Mouse (Mus musculus) thymus, postnatal 36 days (tissue): ENCODE measurements around the gene Tyms.
A peak's percentile ranks its signal among the peaks of the same experiment; 100 is the strongest.

ENCODE experiments used
- DNase-seq, 2 experiments: peaks; one replicate each; pipeline ENCODE4 v3.0.0; 2022; ENCODE audit warnings: mixed read lengths in 2 of 2

Gene Tyms

GRCm38 (mm10) chr5:30072825-30073821 is at the start of gene Tyms:
Gene Tyms (minus strand): TSS chr5:30073617.
- DNase-seq, result peak; percentile 79 to 82

DNA sequence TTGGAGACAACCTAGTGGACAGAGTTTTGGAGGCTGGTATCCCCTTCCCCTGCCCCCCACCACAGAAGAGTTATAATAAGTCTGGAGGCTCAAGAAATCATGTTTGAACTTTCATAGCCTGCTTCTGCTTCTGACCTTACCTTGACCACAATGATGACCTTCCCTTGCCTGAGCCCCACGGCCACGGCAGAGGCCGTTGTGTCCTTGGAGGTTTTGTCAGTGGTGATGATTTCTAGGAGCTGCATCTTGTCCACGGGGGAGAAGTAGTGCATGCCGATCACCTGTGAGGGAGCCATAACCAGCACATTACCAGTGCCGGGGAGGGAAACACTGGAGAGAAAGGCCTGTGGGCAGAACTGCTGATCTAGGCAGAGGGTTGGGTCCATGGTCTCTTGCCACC is 49.1 kb upstream of the Tyms start:
- DNase-seq, result no peak

DNA sequence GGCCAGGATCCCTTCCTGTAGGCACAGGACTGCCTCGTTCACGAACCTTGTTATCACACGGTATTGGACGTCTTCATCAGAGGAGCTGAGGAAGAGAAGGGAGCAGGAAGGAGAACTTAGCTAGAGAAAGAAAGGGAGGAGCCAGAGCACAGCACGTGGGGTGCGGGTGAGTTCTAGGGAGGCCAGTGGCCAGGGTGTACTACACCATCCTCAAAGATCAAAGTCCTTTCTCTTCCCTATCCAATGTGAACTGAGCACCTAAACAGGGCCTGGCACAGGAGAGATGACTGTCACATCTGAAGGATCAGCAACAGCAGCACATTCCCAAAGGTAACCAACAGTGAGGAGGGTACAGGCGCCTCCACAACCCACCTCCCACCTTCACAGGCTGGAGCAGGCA is 46.7 kb upstream of the Tyms start:
- DNase-seq, result no peak

GRCm38 (mm10) chr5:30119163-30119562 is 45.7 kb upstream of the Tyms start:
- no peak for DNase-seq

DNA sequence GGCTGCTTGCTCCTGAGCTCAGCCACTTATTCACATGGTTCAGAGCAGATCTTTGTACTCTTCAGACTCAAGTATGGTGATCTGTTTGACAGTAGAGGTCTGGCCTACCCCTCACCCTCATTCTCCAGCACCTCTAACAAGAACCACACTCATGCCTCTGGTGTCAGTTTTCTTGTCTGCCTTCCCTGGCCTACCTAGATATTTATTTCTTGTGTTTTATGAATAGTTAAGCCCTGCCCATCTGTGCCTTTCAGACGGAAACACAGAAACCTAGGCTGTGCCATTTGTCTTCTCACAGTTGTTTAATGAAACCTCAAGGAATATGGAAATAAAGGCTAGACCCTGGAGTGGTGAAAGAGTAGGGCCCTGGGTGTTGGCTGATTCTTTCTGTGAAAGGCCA is 44.6 kb upstream of the Tyms start:
- no peak for DNase-seq

GRCm38 (mm10) chr5:30115718-30116117 is 42.3 kb upstream of the Tyms start:
- no peak for DNase-seq

GRCm38 (mm10) chr5:30114761-30115140 is 41.3 kb upstream of the Tyms start:
- no peak for DNase-seq

DNA sequence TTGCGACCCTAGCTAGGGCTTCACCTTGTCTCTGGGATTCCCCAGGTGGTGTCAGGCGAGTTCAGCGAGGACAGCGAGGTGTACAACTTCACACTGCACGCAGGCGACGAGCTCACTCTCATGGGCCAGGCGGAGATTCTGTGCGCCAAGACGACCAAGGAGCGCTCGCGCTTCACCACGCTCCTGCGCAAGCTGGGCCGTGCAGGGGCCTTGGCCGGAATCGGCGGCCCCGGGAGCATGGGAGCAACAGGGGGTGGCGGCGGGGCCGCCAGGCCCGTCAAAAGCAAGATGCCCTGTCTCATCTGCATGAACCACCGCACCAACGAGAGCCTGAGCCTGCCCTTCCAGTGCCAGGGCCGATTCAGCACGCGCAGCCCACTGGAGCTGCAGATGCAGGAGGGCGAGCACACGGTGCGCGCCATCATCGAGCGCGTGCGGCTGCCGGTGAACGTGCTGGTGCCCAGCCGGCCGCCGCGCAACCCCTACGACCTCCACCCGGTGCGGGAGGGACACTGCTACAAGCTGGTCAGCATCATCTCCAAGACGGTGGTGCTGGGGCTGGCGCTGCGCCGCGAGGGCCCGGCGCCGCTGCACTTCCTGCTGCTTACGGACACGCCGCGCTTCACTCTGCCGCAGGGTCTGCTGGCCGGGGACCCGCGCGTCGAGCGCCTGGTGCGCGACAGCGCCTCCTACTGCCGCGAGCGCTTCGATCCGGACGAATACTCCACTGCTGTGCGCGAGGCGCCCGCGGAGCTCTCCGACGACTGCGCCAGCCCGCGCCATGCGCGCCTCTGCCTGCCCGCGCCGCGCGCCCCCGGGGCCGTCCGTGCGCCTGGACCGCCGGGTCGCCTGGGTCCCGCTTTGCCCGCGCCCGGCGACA is 40.7 kb upstream of the Tyms start:
- peak; percentile 84 for DNase-seq

DNA sequence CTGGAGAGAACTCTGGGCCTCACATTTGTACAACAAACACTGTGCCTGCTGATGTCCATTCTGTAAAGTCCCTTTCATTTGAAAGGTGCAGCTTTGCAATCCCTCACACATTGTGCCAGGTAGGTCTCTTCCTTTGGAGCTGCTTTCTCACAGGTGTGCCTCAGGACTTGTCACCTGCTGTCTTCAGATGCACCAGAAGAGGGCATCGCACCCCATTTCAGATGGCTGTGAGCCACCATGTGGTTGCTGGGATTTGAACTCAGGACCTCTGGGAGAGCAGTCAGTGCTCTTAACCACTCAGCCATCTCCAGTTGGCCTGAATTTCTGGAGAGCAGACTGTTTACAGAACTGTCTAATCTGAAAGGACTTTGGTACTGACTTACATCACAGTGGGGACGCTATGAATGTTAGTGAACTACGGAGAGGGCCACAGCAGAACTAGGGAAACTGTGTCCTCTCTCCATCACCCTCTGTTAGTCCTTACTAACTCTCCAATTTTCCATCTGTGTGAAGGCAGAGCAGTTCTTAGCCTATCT is 39.2 kb upstream of the Tyms start:
- no peak for DNase-seq

DNA sequence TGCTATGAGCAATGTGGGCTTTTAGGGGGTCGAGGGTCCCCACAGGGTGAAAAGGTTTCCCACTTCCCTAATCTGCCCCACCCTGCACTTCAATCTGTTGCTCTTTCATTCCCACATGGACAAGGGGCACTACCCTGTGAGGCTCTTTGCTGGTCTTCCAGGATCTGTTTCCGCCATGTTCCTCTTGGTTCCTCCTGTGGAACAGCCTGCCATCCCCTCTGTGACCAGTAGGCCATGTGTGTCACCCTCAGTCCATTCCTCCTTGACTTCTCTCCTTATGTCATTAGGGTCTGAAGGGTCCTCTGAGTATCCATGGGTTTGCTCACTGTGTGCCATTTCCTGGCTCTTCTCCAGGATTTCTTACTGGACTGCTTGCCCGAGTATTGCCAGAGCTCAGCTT is 38.4 kb upstream of the Tyms start:
- no peak for DNase-seq

DNA sequence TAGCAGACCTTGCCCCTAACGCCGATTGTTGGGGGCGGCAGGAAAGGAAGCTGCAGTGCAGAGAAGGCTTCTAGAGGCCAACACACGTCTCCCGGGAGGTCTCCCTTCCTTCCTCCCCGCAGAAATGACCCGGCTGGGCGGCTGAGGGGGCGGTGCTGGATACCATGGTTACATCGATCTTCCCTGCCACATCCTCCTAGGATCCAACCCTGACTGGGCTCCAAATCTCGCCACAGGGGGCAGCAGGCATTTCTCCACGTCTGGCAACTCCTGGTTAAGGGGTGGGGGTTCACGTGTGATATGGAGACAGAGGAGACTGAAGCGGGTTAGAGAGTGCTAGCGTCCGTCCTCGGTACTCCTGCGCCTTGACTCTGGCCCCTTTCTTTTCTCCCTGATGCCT is 37.7 kb upstream of the Tyms start:
- DNase-seq, result no peak

DNA sequence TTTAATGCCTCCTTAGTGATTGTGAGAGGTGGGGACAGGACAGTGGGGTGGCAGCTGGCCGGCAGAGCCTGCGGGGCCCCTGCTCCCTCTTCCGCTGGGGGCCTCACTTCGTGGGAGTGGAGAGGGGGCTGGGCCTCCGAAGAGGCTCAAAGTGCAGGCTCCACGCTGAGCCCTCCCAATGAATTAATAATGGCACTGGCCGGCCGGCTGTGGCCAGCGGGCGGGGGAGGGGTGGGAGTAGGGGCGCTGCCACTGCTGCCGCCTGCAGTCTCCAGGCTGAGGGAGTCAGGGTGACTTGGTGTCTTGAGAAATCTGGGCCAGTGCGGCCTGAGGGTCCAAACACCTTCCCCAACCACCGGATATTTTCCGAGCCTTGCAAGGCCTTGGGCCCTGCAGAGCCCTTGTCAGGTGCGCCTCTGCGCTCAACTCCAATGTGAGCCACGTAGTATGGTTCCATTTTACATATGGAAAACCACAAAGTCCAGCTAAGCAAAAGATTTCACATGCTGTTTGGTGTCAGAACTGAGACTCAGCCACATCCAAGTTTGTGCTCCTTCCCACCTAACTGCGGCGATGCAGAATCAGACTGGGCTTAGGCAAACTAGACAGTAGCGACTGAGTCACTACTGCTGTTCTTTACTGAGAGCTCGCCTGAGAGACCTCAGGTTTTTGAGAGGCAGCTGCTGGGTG is 37.1 kb upstream of the Tyms start:
- DNase-seq, result no peak

- DNase-seq, result no peak
These were observed 36.5 kb upstream of the Tyms start for GRCm38 (mm10) chr5:30109899-30110298.

DNA sequence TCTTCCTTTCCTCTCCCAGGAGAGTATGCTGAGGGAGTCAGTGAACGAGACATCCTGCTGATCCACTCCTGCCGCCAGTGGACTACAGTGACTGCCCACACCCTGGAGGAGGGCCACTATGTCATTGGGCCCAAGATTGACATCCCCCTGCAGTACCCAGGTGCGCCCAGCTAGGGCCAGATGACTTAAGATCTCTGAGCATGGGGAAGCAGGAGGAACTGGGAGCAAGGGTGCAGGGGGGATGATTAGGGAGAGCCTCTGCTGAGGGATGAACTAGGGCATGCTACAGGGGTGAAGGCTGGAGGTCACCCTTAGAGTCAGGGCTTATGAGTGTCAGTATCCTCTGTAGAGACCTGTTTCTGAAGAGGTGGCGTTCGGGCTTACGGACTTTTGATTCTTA is 34.8 kb upstream of the Tyms start:
- no peak for DNase-seq

- no peak for DNase-seq
These were observed 34.2 kb upstream of the Tyms start for GRCm38 (mm10) chr5:30107611-30108041.

- DNase-seq, result no peak
These were observed 33.8 kb upstream of the Tyms start for GRCm38 (mm10) chr5:30107186-30107585.

DNA sequence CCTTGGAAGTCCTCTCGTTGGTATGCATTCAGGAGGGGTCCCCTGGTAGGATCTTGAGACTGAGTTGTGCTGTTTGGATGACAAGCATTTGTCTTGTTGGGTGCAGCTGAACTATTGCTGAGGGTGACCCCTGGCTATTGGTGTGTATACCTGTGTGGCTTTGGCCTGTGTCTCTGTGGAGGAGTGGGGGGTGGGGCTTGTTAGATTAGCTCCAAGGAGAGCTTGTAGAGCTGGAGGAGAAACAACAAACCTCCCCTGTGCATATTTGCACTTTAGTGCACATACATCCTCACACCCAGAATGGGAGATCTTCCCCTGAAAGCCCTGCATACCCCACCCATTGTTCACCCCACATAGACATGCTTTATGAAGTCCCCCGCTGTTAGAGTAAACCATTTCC is 33.3 kb upstream of the Tyms start:
- DNase-seq, result no peak

DNA sequence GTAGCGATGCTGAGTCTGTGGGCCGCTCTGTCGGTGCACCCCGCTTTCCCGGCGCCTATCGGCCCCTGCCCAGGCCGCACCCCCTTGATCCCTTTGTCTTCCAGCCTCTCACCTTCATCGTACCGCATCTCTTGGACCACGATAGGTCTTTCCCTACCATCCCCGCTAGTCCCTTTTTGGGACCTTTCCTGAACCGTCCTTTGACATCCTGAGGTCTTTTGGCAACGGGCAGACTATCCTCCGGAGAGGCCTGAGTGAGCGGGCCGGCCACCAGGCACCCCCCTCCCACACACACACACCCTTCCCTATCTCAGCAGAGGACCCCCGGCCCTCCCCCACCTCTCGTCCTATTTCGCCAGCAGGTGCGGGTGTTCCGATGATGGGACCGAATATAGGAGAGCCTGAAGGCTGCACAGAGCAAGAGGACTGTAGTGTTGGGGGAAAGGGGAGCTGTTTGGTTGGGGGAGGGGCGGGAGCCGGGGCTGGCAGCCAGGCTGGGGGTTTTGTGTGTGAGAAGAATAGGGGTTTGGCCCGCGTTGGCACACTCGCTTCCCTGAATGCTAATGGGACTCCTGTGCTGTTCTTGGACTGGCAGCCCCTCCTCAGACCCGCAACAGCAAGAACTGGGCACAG is 32.4 kb upstream of the Tyms start, which contains the start of gene 3110082J24Rik:
3110082J24Rik (minus strand) TSS at position 419 of the 633 bp plus-strand sequence.
- DNase-seq, result no peak

GRCm38 (mm10) chr5:30104841-30105667 is 31.6 kb upstream of the Tyms start, which contains the start of gene Garem2:
Gene Garem2 (plus strand): TSS chr5:30105161.
- DNase-seq, result peak in 1 of 2 experiments; percentile 26

DNA sequence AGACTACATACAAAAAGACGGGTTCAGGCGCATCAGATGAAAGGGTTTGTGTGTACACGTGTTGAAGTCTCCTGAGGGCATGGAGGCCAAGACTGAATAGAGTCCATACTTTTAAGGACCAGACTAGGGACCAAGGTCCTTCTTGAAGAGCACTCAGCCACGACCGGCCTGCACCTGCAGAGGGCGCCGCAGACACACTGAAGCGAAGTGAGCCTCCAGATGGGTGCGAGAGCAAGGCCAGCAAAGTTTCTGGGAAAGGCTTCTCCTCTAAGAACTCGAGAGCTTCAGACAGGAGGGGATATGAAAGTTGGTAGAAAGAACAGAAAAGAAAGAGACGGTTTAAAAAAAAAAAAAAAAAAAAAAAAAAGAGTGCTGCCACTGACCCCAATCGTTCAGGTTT is 30.9 kb upstream of the Tyms start:
- DNase-seq, result peak; percentile 32 to 33

DNA sequence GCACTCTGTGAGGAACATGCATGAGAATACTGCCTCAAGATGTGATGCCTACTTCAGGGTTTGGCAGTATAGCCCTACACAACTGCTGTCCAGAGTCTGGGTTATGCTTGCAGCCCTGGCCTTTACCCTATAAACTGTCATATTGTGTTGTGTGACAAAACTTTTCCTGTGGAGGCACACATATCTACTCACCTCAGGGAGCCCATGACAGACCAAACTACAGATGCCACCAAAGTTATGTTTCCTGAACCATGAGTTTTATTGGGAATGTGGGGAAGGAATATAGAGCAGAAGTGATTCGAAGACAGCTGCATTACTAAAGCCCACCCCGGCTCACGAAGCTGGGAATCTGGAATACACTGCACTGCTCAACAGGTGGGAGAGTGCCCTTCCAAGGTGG is 29.9 kb upstream of the Tyms start:
- DNase-seq, result no peak
